Mouse (Mus musculus): Measurements from ENCODE around the gene 1700028K03Rik. TPM values are rescaled to one million over a fixed set of nuclear protein-coding genes. Genes with fewer than 3 reads are reported as not detected.

1700028K03Rik gene
- total RNA-seq (2022): not detected

DNA sequence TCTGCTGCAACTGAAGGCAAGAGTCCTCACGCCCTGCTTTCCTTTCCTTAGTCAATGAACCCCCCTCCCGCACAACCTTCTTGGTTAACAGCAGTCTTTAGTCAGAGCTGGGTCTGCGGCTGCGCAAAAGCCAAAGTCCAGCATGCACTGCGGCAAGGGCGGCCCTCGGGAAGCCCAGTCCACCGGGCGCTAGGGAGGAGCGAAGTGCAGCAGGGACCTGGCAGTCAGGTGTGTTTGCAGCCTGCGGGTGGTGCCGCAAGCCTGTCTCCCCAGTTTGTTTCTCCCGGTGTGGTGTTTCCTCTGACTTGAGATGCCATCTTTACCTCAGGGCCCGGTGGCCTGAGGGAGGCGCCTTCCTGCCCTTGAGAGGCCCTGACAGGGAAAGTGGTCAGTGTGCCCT is at the start of gene 1700028K03Rik:
TSS of gene 1700028K03Rik (plus strand) at position 129 of the 400 bp plus-strand sequence.
- no peak for DNase-seq (ENCODE audit: low spot score)

DNA sequence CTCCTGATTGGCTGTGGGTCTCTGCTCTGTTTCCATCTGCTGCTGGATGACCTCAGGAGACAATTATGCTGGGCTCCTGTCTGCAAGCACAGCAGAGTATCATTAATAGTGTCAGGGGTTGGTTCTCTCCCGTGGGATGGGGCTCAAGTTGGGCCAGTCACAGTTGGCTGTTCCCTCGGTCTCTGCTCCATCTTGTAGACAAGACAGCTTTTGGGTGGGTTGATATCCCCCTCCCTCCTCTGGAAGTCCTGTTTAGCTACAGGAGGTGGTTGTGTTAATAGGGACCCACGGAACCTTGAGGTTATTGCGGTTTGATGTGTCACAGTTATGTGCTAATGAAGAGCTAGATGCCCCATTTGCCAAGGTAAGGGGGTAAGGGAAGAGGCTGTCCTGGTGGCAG is 45.5 kb upstream of the 1700028K03Rik start:
- DNase-seq (ENCODE audit: low spot score): no peak

DNA sequence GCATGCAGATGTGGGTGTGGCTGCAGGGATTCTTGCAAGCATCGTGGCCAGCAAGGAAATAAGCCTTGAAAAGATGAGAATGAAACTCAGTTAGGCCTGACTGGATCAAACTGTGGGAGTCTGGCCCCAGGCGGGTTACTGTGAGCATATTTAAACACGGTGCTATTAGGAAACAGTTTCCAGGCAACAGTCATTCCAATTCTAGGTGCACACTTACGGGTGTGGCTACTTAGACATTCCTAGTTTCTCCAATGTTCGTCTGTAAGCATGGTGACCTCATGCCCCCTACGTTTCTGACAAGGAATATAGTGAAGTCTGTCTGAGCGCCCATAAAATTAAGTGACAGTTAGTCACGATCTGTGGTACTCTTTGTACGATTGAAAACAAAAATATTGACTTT is 43.5 kb upstream of the 1700028K03Rik start:
- no peak for DNase-seq (ENCODE audit: low spot score)

DNA sequence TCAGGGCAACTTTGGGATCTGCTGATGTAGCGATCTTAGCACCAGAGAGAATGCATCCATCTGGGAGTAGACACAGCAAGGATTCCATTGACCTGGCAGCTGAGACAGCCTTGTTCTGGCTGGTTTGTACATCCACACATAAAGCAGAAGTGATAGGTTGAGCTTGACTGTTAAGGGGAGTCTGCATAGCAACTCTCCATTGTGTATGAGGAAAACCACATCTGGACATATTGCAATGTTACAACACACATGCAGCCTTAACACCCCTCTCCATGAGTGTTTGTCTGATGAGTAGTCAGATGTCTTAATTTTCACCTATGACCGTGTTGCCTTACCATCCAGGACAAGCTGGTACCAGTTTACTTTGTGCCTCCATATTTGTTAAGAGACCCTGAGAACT is 42.0 kb upstream of the 1700028K03Rik start:
- DNase-seq (ENCODE audit: low spot score): no peak

DNA sequence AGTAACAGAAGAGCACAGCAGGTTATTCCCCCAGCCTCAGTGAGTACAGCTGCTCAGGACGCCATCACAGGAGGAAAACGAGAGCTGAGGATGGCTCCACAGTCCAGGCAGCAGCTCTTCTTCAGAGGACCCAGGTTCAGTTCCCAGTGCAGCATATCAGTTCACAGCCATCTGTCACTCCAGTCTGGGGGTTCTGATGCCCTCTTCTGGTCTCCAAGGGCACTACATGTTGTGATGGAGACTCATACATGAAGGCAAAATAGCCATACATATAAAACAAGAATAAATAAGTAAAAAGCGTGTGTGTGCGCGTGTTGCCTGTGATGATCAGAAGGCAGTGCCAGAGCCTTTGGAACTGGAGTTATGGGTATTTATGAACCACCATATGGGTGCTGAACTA is 39.8 kb upstream of the 1700028K03Rik start:
- no peak for DNase-seq (ENCODE audit: low spot score)

DNA sequence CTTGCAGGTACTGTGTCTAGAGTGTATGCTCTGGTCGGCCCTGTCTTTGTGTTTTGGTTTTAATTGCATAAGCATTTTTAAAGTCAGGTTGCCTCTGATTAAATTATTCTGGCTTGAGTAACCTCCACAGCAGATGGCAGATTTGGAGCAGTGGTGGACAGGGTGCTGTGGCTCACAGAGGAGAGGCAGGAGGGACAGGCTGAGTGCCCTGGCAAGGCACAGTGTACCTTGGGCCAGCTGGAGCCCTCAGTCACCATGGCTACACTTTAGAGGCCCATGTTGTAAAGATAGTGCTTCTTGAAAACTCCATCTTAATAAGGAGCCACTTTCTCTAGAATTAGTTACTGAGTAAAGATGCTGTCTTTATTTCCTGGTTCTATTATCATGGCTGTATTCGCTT is 38.5 kb upstream of the 1700028K03Rik start:
- DNase-seq (ENCODE audit: low spot score): no peak

DNA sequence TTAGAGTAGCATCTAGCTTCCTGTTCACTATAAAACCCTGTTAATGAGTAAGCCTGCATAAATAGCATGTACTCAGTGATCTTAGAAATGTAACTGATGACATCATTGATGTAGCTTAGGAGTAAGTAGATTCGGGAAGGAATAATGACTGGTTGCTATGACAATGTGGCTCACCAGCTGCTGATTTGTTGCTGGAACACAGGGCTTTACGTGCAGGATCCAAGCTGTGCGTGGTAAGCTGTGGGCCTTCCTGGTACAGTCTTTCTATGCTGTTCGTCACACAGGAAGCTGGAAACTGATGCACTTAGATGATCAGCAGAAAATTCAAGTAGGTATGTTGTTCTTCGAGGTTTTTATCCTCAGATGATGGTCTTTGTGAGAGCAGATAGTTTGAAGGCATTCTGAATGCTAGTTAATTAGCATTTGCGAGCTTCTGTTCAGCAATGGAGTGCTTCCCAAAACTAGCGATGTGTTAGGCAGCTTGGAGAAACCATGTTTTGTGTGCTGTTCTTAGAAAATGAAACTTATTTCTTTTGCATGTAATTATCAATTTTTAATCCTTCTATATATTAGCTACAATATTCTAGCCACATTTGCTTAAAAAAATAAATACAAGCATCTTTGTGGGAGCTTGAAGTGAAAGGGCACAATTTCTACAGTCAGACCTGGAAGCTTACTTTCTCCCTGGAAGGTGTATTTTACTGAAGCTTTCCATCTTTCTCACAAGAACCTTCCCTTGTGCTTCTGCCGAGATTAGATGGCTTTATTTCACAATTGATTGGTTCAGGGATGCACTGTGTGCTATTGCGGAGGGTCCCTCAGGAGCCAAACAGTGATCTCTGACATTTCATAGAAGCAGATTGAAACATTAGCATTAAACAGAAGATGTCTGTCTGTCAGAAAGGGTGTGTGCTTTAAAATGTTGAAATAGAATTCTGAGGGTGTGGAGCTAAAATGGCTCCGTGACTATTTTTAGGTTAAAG is 36.7 kb upstream of the 1700028K03Rik start:
- no peak for DNase-seq (ENCODE audit: low spot score)

DNA sequence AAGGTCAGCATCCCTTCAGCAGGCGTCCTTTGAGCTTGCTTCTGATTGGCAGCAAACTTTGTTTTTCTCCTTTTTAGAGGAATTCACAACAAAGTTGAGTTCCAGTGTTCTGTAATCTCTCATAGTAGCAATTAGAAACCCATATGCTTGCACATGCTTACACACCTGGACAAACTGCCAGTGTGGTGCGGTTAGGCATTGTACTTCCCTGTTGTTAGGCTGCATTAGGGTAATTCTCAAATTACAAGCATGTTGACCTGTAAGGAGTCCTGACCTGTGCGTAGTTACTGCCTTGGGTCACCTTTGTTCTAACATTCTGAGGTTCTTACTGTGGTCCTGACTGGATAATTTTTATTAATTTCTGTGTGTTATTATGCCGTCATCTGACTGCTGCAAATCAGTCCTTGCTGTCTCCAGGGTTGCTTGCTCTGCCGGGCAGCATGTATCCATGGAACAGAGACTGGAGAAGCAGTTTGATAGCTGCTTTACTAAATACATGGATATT is 35.7 kb upstream of the 1700028K03Rik start:
- no peak for DNase-seq (ENCODE audit: low spot score)

DNA sequence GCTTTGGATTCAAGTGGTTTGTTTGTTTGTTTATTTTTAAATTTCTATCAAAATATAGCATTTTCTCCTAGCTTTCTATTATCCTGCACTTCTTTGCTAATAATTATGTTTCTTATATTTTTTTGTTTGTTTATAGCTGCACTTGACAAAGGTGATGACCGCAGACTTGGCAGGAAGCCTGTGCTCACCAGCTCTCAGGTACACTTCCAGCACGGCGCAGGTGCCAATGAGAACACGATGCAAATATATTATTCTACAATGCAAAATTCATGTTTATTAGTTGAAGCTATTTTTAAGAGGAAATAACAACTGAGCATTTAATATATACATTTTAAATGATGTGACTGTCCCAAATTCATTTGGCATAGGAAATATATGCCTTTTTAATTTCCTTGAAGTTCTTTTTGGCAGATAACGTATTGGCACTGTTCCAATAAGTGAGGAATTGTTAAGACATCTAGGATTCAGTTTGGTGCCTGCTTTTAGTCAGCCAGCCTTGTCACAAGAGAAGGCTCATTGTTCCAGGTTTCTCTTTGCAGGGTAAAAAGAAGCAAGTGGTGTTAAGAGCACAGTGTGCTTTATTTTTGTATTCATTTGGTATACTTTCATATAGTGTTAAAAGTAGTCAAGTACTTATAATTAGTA is 34.5 kb upstream of the 1700028K03Rik start:
- no peak for DNase-seq (ENCODE audit: low spot score)

DNA sequence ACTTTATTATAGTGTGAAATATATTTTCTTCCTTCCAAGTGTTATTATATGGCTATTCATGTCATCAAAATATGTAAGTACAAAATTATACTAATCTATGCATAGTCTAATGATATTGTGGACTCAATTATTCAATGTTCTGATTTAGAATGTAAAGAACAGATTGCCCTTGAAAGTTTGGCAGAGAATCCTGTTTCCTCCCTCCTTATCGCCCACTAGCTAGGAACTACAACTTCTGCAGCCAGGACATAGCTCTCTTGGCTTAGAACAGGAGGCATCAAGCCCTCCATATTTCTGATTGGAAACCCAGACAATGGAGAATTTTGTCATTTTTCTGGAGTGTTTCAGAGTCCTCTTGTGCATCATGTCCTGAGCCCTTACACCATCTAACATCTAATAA is 33.8 kb upstream of the 1700028K03Rik start:
- no peak for DNase-seq (ENCODE audit: low spot score)

DNA sequence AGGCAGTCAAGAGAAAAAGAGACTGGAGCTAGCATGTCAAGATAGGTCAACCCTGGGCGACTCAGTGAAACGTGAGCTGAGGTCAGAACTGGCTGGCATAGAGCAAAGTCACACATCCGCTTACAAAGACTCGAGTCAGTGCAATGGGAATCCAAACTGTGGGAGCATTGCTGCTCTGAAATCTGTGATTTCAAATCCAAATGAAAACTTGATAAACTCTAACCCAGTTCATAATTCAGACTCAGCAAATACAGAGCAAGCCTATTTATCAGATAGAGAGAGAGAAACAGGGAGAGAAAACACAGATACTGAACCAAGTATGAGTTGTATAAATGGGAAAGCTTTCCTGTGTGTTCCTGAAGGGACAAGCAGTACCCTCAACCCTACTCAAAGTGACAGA is 27.2 kb upstream of the 1700028K03Rik start, which contains the start of gene Gm42669:
TSS of gene Gm42669 (plus strand) at position 301 of the 400 bp plus-strand sequence.
- no peak for DNase-seq (ENCODE audit: low spot score)

DNA sequence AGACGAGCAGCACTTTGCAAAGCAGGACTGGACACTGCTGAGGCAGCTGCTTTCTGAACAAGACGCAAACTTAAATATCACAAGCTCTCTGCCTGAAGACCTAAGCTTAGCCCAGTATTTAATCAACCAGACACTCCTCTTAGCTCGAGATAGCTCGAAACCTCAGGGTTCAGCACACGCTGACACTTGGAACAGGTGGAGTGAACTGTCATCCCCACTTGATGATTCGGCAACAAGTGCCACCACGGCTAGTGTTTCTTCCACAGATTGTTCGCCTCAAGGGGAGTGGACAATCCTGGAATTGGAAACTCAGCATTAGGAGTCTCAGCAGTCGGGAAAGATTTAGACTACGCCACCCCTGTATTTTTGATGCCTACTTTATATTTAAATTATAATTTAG is 24.0 kb upstream of the 1700028K03Rik start:
- no peak for DNase-seq (ENCODE audit: low spot score)

DNA sequence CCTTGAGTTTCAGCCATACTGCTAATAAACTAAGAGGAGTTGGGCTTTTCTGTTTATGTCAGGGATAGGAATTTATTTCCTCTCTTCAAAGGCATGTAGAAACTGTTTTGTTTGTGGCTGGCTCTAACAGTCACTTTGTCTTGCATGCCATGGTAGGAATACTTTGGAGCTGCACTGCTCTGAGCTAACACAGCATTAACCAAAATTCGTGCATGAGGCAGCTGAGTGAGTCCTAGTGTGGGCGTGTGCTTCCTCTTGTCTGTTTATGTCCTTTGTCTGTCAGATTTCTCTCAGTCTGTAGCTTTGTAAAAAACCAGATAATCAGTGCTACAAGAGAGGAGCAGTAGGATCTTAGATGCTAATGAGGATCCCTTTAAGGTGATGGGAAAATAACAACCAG is 23.2 kb upstream of the 1700028K03Rik start:
- no peak for DNase-seq (ENCODE audit: low spot score)

DNA sequence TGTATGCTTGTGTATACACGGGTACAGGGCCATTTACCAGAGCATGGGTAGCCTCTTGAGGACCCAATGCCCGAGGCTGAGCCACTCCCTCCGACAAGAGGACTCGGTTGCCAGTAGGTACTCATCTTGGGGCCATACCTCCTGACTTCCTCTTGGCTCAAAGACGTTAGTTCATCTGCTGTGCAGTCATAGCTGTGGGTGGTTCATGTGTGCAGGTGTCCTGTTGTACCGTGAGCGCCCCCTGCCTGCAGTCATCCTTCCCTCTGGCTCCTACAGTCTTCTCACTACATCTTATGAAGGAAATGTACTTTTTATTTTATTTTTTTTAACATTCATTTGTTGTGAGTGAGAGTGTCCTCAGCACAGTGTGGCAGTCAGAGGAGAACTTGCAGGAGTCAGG is 20.9 kb upstream of the 1700028K03Rik start:
- no peak for DNase-seq (ENCODE audit: low spot score)

DNA sequence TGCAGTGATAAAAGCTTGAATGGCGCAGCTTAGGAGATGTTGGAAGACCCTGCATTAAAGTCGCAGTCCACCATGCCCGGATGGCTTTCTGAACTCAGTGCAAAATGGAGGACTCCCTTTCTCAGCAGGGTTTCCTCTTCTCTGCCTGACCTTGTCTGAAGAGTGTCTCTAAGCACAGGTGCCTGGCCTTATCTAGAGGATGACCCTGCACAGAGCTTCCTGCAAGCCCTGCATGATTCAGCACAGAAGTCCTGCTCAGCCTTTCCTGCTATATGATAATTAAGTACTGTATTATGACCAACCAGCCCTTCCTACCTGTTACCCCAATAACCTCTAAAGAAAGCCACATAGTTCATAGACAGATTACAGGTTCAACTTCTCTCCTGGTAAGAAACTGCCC is 19.1 kb upstream of the 1700028K03Rik start:
- DNase-seq (ENCODE audit: low spot score): no peak

DNA sequence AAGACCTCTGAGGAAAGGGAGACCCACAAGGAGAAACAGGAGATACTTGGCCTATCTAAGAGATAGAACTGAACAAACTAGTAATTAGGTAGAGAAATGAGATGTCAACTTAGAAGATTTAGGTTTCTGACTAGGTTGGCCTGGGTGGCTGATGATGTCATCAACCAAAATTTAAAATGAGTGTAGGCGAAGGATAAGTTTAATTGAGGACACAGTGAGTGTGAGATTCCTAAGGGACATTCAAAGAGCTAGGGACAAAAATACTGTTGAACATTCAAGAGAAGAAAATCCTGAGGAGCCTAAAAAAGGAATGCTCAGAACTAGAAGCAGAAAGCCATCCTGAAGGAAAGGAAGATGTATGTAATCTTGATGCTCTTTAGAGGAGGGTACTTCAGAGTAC is 18.4 kb upstream of the 1700028K03Rik start:
- DNase-seq (ENCODE audit: low spot score): no peak

DNA sequence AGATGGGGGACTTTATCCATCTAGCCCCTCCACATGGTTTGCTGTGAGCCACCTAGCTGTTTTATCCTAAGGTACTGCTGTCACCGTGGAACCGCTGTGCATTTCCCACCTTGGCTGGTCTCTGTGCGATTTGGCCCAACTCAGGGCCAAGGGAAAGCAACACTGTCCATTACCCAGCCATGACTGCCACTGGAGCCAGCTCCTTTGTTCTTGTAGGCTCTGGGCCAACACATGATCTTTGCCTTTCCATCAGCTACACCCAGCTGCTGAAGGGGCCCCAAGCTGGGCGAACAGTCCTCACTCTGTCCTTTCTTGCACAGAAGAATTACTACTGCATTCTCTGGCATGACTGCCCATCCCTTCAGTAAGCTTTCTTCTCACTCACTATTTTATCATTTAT is 15.9 kb upstream of the 1700028K03Rik start:
- no peak for DNase-seq (ENCODE audit: low spot score)

DNA sequence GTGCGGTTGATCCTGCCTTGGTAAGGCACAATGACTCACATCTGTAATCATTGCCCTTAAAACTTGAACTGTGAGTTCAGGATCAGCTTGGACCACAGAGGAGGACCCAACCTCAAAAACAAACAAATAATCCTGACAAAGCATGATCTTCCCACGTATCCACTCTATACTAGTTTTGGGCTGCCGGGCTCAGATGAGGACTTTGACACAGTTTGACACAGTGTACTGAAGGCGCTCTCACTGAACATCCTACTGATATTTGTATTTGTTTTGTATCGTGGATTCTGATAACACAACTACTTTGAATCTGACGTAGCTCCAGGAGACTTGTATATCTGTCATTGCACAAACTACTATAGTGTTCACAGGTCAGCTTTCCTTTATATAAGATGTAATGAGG is 13.1 kb upstream of the 1700028K03Rik start:
- no peak for DNase-seq (ENCODE audit: low spot score)

DNA sequence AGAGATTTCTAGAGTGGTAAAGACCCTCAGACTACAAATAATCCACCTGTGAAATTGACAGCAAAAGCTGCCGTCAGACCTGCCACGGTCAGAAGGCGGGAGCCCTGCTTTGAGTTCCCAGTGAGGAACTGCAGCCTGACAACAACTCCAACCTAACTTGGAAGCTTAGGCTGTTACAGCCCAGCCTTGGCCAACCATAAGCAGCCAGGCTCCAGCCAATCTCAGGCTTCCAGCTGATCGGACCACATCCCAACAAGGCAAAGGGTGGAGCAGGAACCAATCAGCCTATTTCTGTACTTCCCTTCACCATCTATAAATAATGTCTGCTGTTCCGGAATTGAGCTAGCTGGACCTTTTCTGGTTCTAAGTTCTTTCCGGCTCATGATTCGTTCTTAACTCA is 12.6 kb upstream of the 1700028K03Rik start:
- peak; percentile 48 for DNase-seq (ENCODE audit: low spot score)

DNA sequence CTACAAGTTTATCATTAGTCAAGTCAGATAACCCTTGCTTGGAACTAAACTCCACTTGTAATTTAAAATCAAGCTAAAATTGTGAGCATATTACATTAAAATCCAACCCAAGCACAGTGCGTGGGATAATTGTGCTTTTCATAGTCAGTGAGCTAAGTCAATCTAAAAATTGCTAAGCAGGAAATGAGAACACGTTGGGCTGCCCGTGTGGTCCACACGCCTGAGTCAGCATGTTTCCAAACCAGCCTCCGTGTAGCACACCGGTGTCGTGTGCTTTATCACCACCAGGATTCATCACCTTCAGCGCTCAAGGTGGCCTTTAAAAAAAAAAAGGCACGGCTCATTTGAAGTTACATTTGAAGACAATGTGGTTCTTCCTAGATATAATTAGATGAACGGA is 10.2 kb upstream of the 1700028K03Rik start:
- DNase-seq (ENCODE audit: low spot score): no peak

DNA sequence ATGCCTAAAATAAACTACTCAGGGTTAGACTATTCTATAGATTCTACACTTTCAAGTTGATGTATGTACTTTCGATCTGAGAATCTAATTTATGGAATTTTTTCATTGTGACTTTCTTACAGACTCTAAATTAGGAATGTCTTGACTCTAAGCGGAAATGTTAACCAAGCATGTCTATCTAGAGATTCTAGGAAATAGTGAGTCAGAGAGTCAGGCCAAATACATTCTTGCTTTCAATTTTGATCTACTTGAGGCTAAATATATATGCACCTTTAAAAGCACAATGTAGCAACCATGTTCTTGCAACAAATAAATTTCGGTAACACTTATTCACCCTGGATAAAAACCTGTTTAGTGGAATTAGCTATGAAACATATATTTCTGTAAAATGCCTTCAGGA is 5.7 kb upstream of the 1700028K03Rik start:
- no peak for DNase-seq (ENCODE audit: low spot score)

DNA sequence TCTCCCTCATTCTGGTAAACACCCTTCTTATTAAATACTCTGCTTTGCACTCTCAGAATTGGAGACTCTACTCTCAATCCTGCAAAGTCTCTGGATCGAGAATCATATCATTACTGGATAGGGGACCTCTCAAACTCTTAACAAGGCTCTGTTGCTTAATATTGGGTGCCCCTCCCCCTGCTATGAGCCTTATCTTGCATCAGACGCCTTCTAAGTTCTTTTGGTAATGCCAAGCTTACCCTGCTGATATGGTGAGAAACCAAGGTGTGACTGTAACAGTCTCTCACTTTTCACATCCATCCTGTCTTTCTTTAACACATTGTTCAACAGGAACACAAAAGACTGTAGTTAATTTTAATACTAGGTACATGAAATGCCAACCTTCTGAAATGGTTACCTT is 919 bp upstream of the 1700028K03Rik start:
- no peak for DNase-seq (ENCODE audit: low spot score)

DNA sequence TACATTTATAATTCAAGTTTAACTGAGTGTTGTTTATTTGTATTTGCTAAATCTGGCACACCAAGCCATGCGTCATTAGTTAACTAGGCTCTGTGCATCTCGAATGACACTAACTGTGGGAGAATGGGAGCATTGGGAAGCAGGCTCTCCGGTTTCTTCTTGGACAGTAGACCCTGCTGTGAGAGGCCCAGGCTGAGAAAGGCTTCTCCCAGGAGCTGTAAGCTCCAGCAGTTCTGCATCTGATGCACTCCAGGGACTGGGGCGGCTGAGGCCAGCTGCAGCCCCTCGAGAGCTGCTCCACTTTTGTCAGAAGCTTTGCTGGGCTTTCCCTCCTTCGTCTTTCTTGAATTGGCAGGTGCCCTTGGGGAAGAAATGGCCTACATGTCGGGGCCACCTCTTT is 7.2 kb downstream of the 1700028K03Rik start:
- no peak for DNase-seq (ENCODE audit: low spot score)
